Mouse (Mus musculus): ENCODE results near the gene Ppp2r5a.

GRCm38 (mm10) chr1:191317591-191318196 is 85.4 kb downstream of the Ppp2r5a start, which contains the start of gene Nenf:
- TF ChIP-seq CTCF (IDR thresholded peaks at IDR 0.05; ENCODE audit: low read depth) (peak; percentile 39; the same call in 1 of the 2 replicates), EP300 (IDR thresholded peaks at IDR 0.05; ENCODE audit: low read depth) (no peak)
